ENCODE assay signal across 14 mouse cellular contexts in the genomic region with DNA sequence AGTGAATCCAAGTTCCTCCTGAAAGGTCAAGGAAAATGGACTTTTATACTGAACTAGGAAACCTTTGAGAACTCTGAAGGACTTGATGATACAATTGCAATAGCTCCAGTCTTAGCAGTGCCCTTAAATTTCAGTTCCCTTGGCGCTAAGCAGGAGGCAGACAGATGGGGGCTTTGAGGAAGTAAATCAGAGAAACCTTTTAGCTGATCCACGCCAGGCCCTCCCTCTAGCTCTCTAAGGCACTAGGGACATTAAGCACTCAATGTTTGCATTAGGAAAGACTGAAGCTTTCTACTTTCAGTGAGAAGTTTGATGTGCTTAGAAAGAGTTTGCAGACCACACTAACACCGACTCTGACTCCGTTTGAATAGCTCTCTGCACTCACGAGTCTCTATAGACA.
DNase-seq lines count a peak whose midpoint lies in the region; ATAC-seq and TF ChIP-seq lines count a peak whose summit lies in the region.
"Had no signal": no experiment of that assay in that cellular context is flagged by ENCODE, and none has a peak within 500 bp of the region (broad histone marks: within the 10 kb centered on the region; RNA-seq: fewer than 3 reads in every experiment).

No protein-coding gene starts in this region.

- no peak for TF ChIP-seq CTCF in gastrocnemius, adult 2 months (IDR thresholded peaks at IDR 0.05)

- H3K9me3 ChIP-seq in hindbrain, embryonic 11.5 days (ENCODE audit: control insufficient read depth, low read length) = no peaks in the 10 kb centered on the region
- no peaks in the 10 kb centered on the region for H3K9me3 ChIP-seq in hindbrain, embryonic 14.5 days (ENCODE audit: control insufficient read depth, low read length)
- H3K9me3 ChIP-seq in neural tube, embryonic 13.5 days = no peaks in the 10 kb centered on the region
- no peaks in the 10 kb centered on the region for H3K9me3 ChIP-seq in stomach, embryonic 16.5 days (replicated peaks; ENCODE audit: control insufficient read depth, low read length)
- H3K9me3 ChIP-seq: midbrain, embryonic 13.5 days had no signal

- H3K4me1 ChIP-seq in hindbrain, embryonic 11.5 days (replicated peaks; ENCODE audit: control insufficient read depth, insufficient read depth, low read length) = peaks cover 19% of the 10 kb centered on the region
- peaks cover 47% of the 10 kb centered on the region for H3K4me1 ChIP-seq in hindbrain, embryonic 14.5 days (replicated peaks; ENCODE audit: control insufficient read depth, insufficient read depth, low read length)
- peaks cover 58% of the 10 kb centered on the region for H3K4me1 ChIP-seq in neural tube, embryonic 13.5 days (replicated peaks)
- peaks cover 21% of the 10 kb centered on the region for H3K4me1 ChIP-seq in stomach, embryonic 16.5 days (ENCODE audit: control insufficient read depth, insufficient read depth, low read length)

- intact Hi-C loops in gastrocnemius, adult 2 months (cut with DNase I) = no loop called here

- no peaks in the 10 kb centered on the region for H3K27me3 ChIP-seq in hindbrain, embryonic 11.5 days (ENCODE audit: control insufficient read depth, insufficient read depth, low read length)
- H3K27me3 ChIP-seq in hindbrain, embryonic 14.5 days (ENCODE audit: control insufficient read depth, insufficient read depth, low read length) = no peaks in the 10 kb centered on the region
- H3K27me3 ChIP-seq in neural tube, embryonic 13.5 days = no peaks in the 10 kb centered on the region
- H3K27me3 ChIP-seq in stomach, embryonic 16.5 days (ENCODE audit: control insufficient read depth, insufficient read depth, low read length) = no peaks in the 10 kb centered on the region
- H3K27me3 ChIP-seq: midbrain, embryonic 13.5 days had no signal

- H3K9ac ChIP-seq in hindbrain, embryonic 11.5 days (ENCODE audit: low read depth, low read length) = no peak overlapping the region
- H3K9ac ChIP-seq in hindbrain, embryonic 14.5 days = no peak overlapping the region
- no peak overlapping the region for H3K9ac ChIP-seq in neural tube, embryonic 13.5 days
- H3K9ac ChIP-seq in stomach, embryonic 16.5 days (ENCODE audit: low read length) = no peak overlapping the region
- H3K9ac ChIP-seq: liver, embryonic 14.5 days had no signal

- 59% methylated on average over 5 of the region's 5 CpGs for WGBS in hindbrain, embryonic 11.5 days
- 52% methylated on average over 5 of the region's 5 CpGs for WGBS in hindbrain, embryonic 14.5 days
- WGBS in neural tube, embryonic 13.5 days = 38% methylated on average over 5 of the region's 5 CpGs
- WGBS in stomach, embryonic 16.5 days = 16% methylated on average over 5 of the region's 5 CpGs

- no peak overlapping the region for H3K4me2 ChIP-seq in hindbrain, embryonic 11.5 days (replicated peaks; ENCODE audit: low read depth, low read length)
- no peak overlapping the region for H3K4me2 ChIP-seq in hindbrain, embryonic 14.5 days (replicated peaks)
- no peak overlapping the region for H3K4me2 ChIP-seq in neural tube, embryonic 13.5 days
- peak overlapping the region; percentile 29; the same call in 1 of the 2 replicates for H3K4me2 ChIP-seq in stomach, embryonic 16.5 days (ENCODE audit: low read depth, low read length)

- no peak for ATAC-seq in hindbrain, embryonic 11.5 days (ENCODE audit: low FRiP score)
- ATAC-seq in hindbrain, embryonic 14.5 days (ENCODE audit: low FRiP score) = no peak
- no peak for ATAC-seq in neural tube, embryonic 13.5 days (ENCODE audit: low read depth)
- ATAC-seq in stomach, embryonic 16.5 days (ENCODE audit: insufficient read depth, low FRiP score) = no peak

- peak; percentile 23 for DNase-seq in embryo, embryonic 10 days (ENCODE audit: low spot score)
- DNase-seq in embryo, embryonic 10.5 days (ENCODE audit: low spot score) = no peak
- no peak for DNase-seq in hindbrain, embryonic 11.5 days (ENCODE audit: low spot score)
- no peak for DNase-seq in hindbrain, embryonic 14.5 days (ENCODE audit: low spot score)
- DNase-seq in neural tube, embryonic 10.5 days (ENCODE audit: extremely low spot score, low spot score) = no peak
- DNase-seq in gastrocnemius, adult 2 months = no peak
- DNase-seq: adrenal gland, postnatal 25 days; cerebellum, adult 11 months; kidney, adult 8-10 months; right cerebral cortex, postnatal 4 days had no signal

- no peak overlapping the region for H3K4me3 ChIP-seq in hindbrain, embryonic 11.5 days (ENCODE audit: low read depth, low read length)
- H3K4me3 ChIP-seq in hindbrain, embryonic 14.5 days (replicated peaks; ENCODE audit: low read length) = no peak overlapping the region
- no peak overlapping the region for H3K4me3 ChIP-seq in neural tube, embryonic 13.5 days
- no peak overlapping the region for H3K4me3 ChIP-seq in stomach, embryonic 16.5 days (replicated peaks; ENCODE audit: low read length)
- no peak overlapping the region for H3K4me3 ChIP-seq in gastrocnemius, adult 2 months
- H3K4me3 ChIP-seq: midbrain, embryonic 13.5 days had no signal

- H3K27ac ChIP-seq in hindbrain, embryonic 11.5 days (ENCODE audit: low read depth, low read length) = peak overlapping the region; percentile 42; the same call in 1 of the 2 replicates
- H3K27ac ChIP-seq in hindbrain, embryonic 14.5 days = no peak overlapping the region
- H3K27ac ChIP-seq in neural tube, embryonic 13.5 days (replicated peaks) = peak overlapping the region; percentile 88
- H3K27ac ChIP-seq in stomach, embryonic 16.5 days (ENCODE audit: low read length) = peak overlapping the region; percentile 62
- no peak overlapping the region for H3K27ac ChIP-seq in gastrocnemius, adult 2 months
- H3K27ac ChIP-seq: liver, embryonic 14.5 days had no signal

- H3K36me3 ChIP-seq in hindbrain, embryonic 11.5 days (ENCODE audit: control insufficient read depth, insufficient read depth, low read length) = no peaks in the 10 kb centered on the region
- no peaks in the 10 kb centered on the region for H3K36me3 ChIP-seq in hindbrain, embryonic 14.5 days (replicated peaks; ENCODE audit: control insufficient read depth, insufficient read depth)
- no peaks in the 10 kb centered on the region for H3K36me3 ChIP-seq in neural tube, embryonic 13.5 days
- no peaks in the 10 kb centered on the region for H3K36me3 ChIP-seq in stomach, embryonic 16.5 days (ENCODE audit: control insufficient read depth, insufficient read depth, low read length)
- H3K36me3 ChIP-seq: midbrain, embryonic 13.5 days had no signal

Comparison
In these comparisons a context has a peak if more than half of its experiments do, and no peak if none do; other contexts are left out.
1. H3K27ac ChIP-seq: peak in hindbrain, embryonic 11.5 days (single experiment), neural tube, embryonic 13.5 days (single experiment) and stomach, embryonic 16.5 days (single experiment); none in hindbrain, embryonic 14.5 days (single experiment) and gastrocnemius, adult 2 months (single experiment).